Mouse (Mus musculus) hindlimb bud, embryonic 11.5 days (tissue): ENCODE measurements at regions not wholly inside any gene's neighbourhood (a gene's known extent, or its start where the extent isn't known, plus 50 kb on each side); places are given as distances from the start of the nearest gene placed in this dataset.
"Not testable (repeated sequence)": the region's sequence is repeated elsewhere in the genome, so short reads cannot be mapped to it uniquely, and the experiment has no call there.

Source experiments
- DNase-seq: peaks from one replicate; pipeline ENCODE4 v3.0.0-alpha.2; 2012; ENCODE audit warnings: low read depth, low spot score; ENCODE audit errors: extremely low spot score

- not testable (repeated sequence) for DNase-seq
Observed at GRCm38 (mm10) chrX:103129347-103129746, 57.1 kb downstream of the Nap1l2 start.

DNA sequence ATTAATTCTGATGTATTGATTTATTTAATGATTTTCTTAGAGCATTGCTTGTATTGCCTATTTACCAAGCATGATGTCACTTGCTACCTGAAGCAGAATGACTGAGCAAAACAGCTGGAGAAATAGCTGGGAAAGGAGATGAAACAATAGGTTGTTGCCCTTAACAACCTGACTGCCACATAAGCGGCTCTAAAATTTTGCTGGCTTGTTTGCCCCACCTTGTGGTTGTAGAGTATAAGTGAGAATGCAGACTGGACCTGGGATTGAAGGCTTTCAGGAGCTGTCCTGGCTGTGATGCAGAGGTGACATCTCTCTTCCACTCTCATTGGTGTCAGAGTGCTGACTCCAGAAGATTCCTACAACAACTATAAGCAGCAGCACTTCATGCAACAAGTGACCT lies 77.3 kb downstream of the Nap1l2 start:
- DNase-seq, result no peak

DNA sequence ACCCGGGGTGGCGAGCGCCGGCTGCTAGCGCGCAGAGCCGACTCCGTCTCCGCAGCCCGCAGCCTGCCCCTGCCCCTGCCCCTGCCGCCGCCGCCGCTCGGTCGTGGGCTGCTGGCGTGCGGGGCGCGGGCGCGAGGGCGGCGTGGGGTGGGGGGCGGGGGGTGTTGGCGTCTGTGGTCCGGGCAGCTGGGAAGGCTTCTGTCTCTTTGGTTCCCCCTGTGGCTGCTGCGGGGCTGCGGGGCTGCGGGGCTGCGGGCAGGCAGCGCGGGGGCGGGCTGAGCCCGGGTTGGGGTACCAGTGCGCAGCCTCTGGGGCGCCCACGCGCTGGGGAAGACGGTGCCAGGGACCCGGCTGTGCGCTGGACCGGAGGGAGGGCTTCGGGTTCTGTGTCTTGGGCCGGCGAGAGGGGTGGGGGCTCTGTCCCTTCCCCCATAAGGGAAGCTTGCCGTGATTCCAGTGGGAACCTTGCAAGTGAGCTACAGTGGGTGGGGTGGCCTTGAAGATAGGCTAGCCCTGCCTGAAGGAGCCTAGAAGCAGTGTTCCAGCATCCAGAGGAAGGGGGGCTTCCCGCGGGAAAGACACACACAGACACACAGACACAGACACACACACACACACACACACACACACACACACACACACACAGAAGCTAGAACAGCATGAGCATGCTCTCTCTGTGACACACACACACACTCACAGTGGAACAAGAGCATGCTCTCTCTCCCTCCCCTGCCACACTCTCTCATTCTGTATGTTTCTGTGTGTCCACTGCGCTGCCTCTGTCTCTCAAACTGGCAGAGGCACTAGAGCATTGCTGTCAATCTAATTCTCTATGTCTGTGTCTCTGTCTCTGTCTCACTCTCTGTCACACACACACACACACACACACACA lies 118.5 kb downstream of the Nap1l2 start:
- not testable (repeated sequence) for DNase-seq

GRCm38 (mm10) chrX:103067107-103067506 lies 119.3 kb downstream of the Nap1l2 start:
- DNase-seq, result not testable (repeated sequence)

- peak; percentile 39 for DNase-seq
Observed at GRCm38 (mm10) chrX:103026256-103027028, 98.3 kb downstream of the 1700018G05Rik start.

DNA sequence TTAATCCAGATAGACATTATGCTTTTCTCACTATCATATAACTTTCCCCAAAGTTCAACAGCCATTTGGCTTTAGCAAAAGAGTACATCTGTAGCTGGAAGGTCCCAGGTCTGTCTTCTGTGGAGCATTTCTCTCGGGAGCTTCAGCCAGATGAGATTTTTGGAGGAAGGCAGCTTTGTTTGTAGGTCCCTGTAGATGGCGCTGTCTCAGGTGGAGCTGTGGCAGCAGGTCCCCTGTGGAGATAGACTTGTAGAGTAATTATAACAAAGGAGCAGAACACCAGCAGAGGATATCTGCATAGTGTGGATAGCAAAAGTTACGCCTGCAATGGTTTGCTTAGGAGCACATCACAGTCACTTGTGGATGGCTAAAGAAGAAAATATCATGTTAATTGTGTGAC lies 97.3 kb downstream of the 1700018G05Rik start:
- not testable (repeated sequence) for DNase-seq

- DNase-seq, result not testable (repeated sequence)
Observed at GRCm38 (mm10) chrX:103013425-103014057, 85.4 kb downstream of the 1700018G05Rik start.

DNA sequence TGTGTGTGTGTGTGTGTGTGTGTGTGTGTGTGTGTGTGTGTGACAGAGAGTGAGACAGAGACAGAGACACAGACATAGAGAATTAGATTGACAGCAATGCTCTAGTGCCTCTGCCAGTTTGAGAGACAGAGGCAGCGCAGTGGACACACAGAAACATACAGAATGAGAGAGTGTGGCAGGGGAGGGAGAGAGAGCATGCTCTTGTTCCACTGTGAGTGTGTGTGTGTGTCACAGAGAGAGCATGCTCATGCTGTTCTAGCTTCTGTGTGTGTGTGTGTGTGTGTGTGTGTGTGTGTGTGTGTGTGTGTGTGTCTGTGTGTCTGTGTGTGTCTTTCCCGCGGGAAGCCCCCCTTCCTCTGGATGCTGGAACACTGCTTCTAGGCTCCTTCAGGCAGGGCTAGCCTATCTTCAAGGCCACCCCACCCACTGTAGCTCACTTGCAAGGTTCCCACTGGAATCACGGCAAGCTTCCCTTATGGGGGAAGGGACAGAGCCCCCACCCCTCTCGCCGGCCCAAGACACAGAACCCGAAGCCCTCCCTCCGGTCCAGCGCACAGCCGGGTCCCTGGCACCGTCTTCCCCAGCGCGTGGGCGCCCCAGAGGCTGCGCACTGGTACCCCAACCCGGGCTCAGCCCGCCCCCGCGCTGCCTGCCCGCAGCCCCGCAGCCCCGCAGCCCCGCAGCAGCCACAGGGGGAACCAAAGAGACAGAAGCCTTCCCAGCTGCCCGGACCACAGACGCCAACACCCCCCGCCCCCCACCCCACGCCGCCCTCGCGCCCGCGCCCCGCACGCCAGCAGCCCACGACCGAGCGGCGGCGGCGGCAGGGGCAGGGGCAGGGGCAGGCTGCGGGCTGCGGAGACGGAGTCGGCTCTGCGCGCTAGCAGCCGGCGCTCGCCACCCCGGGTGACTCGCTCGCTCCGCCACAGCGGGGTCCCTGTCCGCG lies 84.4 kb downstream of the 1700018G05Rik start:
- DNase-seq, result not testable (repeated sequence)

GRCm38 (mm10) chrX:102993956-102994355 lies 65.8 kb downstream of the 1700018G05Rik start:
- DNase-seq, result not testable (repeated sequence)
